Mouse (Mus musculus): ENCODE data around the gene Des.

Des gene

GRCm38 (mm10) chr1:75382356-75383071, 22.4 kb downstream of the Des start:
- no peak for DNase-seq (ENCODE audit: low spot score in 2 of 2)

- DNase-seq (ENCODE audit: low spot score in 2 of 2): no peak
Observed at GRCm38 (mm10) chr1:75384470-75385141, 24.5 kb downstream of the Des start.

- DNase-seq (ENCODE audit: low spot score in 2 of 2): no peak
Observed at GRCm38 (mm10) chr1:75385142-75385730, 25.1 kb downstream of the Des start.

- no peak for DNase-seq (ENCODE audit: low spot score in 2 of 2)
Observed at GRCm38 (mm10) chr1:75386149-75386548, 26.0 kb downstream of the Des start.

GRCm38 (mm10) chr1:75387469-75387928, 27.4 kb downstream of the Des start:
- DNase-seq (ENCODE audit: low spot score in 2 of 2): no peak

GRCm38 (mm10) chr1:75387929-75388897, 28.1 kb downstream of the Des start:
- DNase-seq (ENCODE audit: low spot score in 2 of 2): no peak

- DNase-seq (ENCODE audit: low spot score in 2 of 2): no peak
Observed at GRCm38 (mm10) chr1:75388898-75389515, 28.9 kb downstream of the Des start.

- DNase-seq (ENCODE audit: low spot score in 2 of 2): no peak
Observed at GRCm38 (mm10) chr1:75393139-75393538, 33.0 kb downstream of the Des start.

- DNase-seq (ENCODE audit: low spot score in 2 of 2): no peak
Observed at GRCm38 (mm10) chr1:75393846-75394245, 33.7 kb downstream of the Des start.

GRCm38 (mm10) chr1:75398761-75399402, 38.8 kb downstream of the Des start:
- peak in 1 of 2 experiments; percentile 30 for DNase-seq (ENCODE audit: low spot score in 2 of 2)

- DNase-seq (ENCODE audit: low spot score in 2 of 2): no peak
Observed at GRCm38 (mm10) chr1:75399755-75400492, 39.8 kb downstream of the Des start.

- no peak for DNase-seq (ENCODE audit: low spot score in 2 of 2)
Observed at GRCm38 (mm10) chr1:75400493-75401115, 40.5 kb downstream of the Des start.

GRCm38 (mm10) chr1:75405547-75405946, 45.4 kb downstream of the Des start:
- no peak for DNase-seq (ENCODE audit: low spot score in 2 of 2)

GRCm38 (mm10) chr1:75406173-75406572, 46.0 kb downstream of the Des start:
- no peak for DNase-seq (ENCODE audit: low spot score in 2 of 2)

GRCm38 (mm10) chr1:75407056-75407455, 46.9 kb downstream of the Des start:
- DNase-seq (ENCODE audit: low spot score in 2 of 2): no peak

- no peak for DNase-seq (ENCODE audit: low spot score in 2 of 2)
Observed at GRCm38 (mm10) chr1:75408210-75408609, 48.1 kb downstream of the Des start.

- DNase-seq (ENCODE audit: low spot score in 2 of 2): no peak
Observed at GRCm38 (mm10) chr1:75409950-75410349, 49.8 kb downstream of the Des start.

- DNase-seq (ENCODE audit: low spot score in 2 of 2): no peak
Observed at GRCm38 (mm10) chr1:75412196-75412595, 52.1 kb downstream of the Des start.

GRCm38 (mm10) chr1:75413749-75414148, 53.6 kb downstream of the Des start:
- DNase-seq (ENCODE audit: low spot score in 2 of 2): no peak

All from spleen, postnatal 14 days (tissue).